Mouse (Mus musculus): ENCODE results near the gene 2010111I01Rik. TPM values are rescaled to one million over a fixed set of nuclear protein-coding genes. Genes with fewer than 3 reads are reported as not detected.
A peak's percentile ranks its signal among the peaks of the same experiment; 100 is the strongest.

2010111I01Rik gene
- total and polyA plus RNA-seq, 2 experiments from 2014 or later, result 16.2 to 30.3 TPM

GRCm38 (mm10) chr13:63276389-63276788 is 311.7 kb downstream of the 2010111I01Rik start:
- WGBS, result 95% methylated on average over 4 of the region's 4 CpGs
- Histone ChIP-seq H3K27ac (ENCODE audit: low read depth, low read length) (no peak overlapping the region), H3K9me3 (ENCODE audit: low read length) (no peaks in the 10 kb centered on the region), H3K4me1 (ENCODE audit: insufficient read depth, low read length) (peaks cover 5% of the 10 kb centered on the region), H3K4me2 (ENCODE audit: low read depth, low read length, poor library complexity, severe bottlenecking) (no peak overlapping the region), H3K4me3 (ENCODE audit: low read depth, low read length) (no peak overlapping the region), H3K36me3 (ENCODE audit: insufficient read depth, low read length) (no peaks in the 10 kb centered on the region), H3K27me3 (ENCODE audit: insufficient read depth, low read length) (no peaks in the 10 kb centered on the region; the same call in 1 of the 2 replicates), H3K9ac (replicated peaks; ENCODE audit: low read length, poor library complexity, severe bottlenecking) (no peak overlapping the region)
- ATAC-seq (ENCODE audit: low FRiP score) (no peak), DNase-seq (ENCODE audit: low spot score) (no peak)
- TF ChIP-seq CTCF (IDR thresholded peaks at IDR 0.05), result no peak

- peaks cover 1% of the 10 kb centered on the region for H3K4me1 ChIP-seq (ENCODE audit: insufficient read depth, low read length)
- no peak for TF ChIP-seq CTCF (IDR thresholded peaks at IDR 0.05)
- H3K9me3 ChIP-seq (ENCODE audit: low read length), result no peaks in the 10 kb centered on the region
- H3K27ac ChIP-seq (ENCODE audit: low read depth, low read length), result no peak overlapping the region
- H3K27me3 ChIP-seq (ENCODE audit: insufficient read depth, low read length), result no peaks in the 10 kb centered on the region
- DNase-seq (ENCODE audit: low spot score) (no peak), ATAC-seq (ENCODE audit: low FRiP score) (no peak)
- H3K9ac ChIP-seq (replicated peaks; ENCODE audit: low read length, poor library complexity, severe bottlenecking), result no peak overlapping the region
- H3K4me3 ChIP-seq (ENCODE audit: low read depth, low read length), result no peak overlapping the region
- no peaks in the 10 kb centered on the region for H3K36me3 ChIP-seq (ENCODE audit: insufficient read depth, low read length)
- H3K4me2 ChIP-seq (ENCODE audit: low read depth, low read length, poor library complexity, severe bottlenecking), result no peak overlapping the region
- 78% methylated on average over 5 of the region's 5 CpGs for WGBS
Observed at GRCm38 (mm10) chr13:63277316-63277715, 312.6 kb downstream of the 2010111I01Rik start.

- H3K27ac ChIP-seq (ENCODE audit: low read depth, low read length), result no peak overlapping the region
- WGBS, result 54% methylated on average over 5 of the region's 5 CpGs
Observed at GRCm38 (mm10) chr13:63278141-63278631, 313.5 kb downstream of the 2010111I01Rik start.

GRCm38 (mm10) chr13:63278796-63279475 is 314.2 kb downstream of the 2010111I01Rik start:
- H3K36me3 ChIP-seq (ENCODE audit: insufficient read depth, low read length), result peaks cover 7% of the 10 kb centered on the region; the same call in 1 of the 2 replicates
- peak overlapping the region; percentile 18; the same call in 1 of the 2 replicates for H3K4me2 ChIP-seq (ENCODE audit: low read depth, low read length, poor library complexity, severe bottlenecking)
- no peak overlapping the region for H3K9ac ChIP-seq (replicated peaks; ENCODE audit: low read length, poor library complexity, severe bottlenecking)
- H3K27ac ChIP-seq (ENCODE audit: low read depth, low read length), result no peak overlapping the region
- peak; percentile 20 for DNase-seq (ENCODE audit: low spot score)
- ATAC-seq (ENCODE audit: low FRiP score), result 0 out of 2 replicates have a peak, but pooled peaks have one; percentile 53
- no peak for TF ChIP-seq CTCF (IDR thresholded peaks at IDR 0.05)
- no peak overlapping the region for H3K4me3 ChIP-seq (ENCODE audit: low read depth, low read length)
- WGBS, result 17% methylated on average over 10 of the region's 10 CpGs
- H3K9me3 ChIP-seq (ENCODE audit: low read length), result no peaks in the 10 kb centered on the region
- H3K27me3 ChIP-seq (ENCODE audit: insufficient read depth, low read length), result no peaks in the 10 kb centered on the region
- H3K4me1 ChIP-seq (ENCODE audit: insufficient read depth, low read length), result no peaks in the 10 kb centered on the region

More at GRCm38 (mm10) chr13:63278141-63278631, 313.5 kb downstream of the 2010111I01Rik start:
- Histone ChIP-seq H3K9ac (replicated peaks; ENCODE audit: low read length, poor library complexity, severe bottlenecking) (no peak overlapping the region), H3K36me3 (ENCODE audit: insufficient read depth, low read length) (peaks cover under 1% of the 10 kb centered on the region; the same call in 1 of the 2 replicates), H3K9me3 (ENCODE audit: low read length) (no peaks in the 10 kb centered on the region), H3K4me1 (ENCODE audit: insufficient read depth, low read length) (no peaks in the 10 kb centered on the region), H3K27me3 (ENCODE audit: insufficient read depth, low read length) (no peaks in the 10 kb centered on the region), H3K4me3 (ENCODE audit: low read depth, low read length) (no peak overlapping the region), H3K4me2 (ENCODE audit: low read depth, low read length, poor library complexity, severe bottlenecking) (no peak overlapping the region)
- no peak for ATAC-seq (ENCODE audit: low FRiP score)
- TF ChIP-seq CTCF (IDR thresholded peaks at IDR 0.05), result no peak
- DNase-seq (ENCODE audit: low spot score), result no peak

- H3K9me3 ChIP-seq (ENCODE audit: low read length), result no peaks in the 10 kb centered on the region
- no peak overlapping the region for H3K27ac ChIP-seq (ENCODE audit: low read depth, low read length)
- DNase-seq (ENCODE audit: low spot score) (no peak), ATAC-seq (ENCODE audit: low FRiP score) (no peak)
- no peak for TF ChIP-seq CTCF (IDR thresholded peaks at IDR 0.05)
- no peak overlapping the region for H3K4me2 ChIP-seq (ENCODE audit: low read depth, low read length, poor library complexity, severe bottlenecking)
- H3K9ac ChIP-seq (replicated peaks; ENCODE audit: low read length, poor library complexity, severe bottlenecking), result no peak overlapping the region
- H3K27me3 ChIP-seq (ENCODE audit: insufficient read depth, low read length), result no peaks in the 10 kb centered on the region
- peaks cover 7% of the 10 kb centered on the region; the same call in 1 of the 2 replicates for H3K36me3 ChIP-seq (ENCODE audit: insufficient read depth, low read length)
- H3K4me1 ChIP-seq (ENCODE audit: insufficient read depth, low read length), result no peaks in the 10 kb centered on the region
- no peak overlapping the region for H3K4me3 ChIP-seq (ENCODE audit: low read depth, low read length)
- 52% methylated on average over 8 of the region's 8 CpGs for WGBS
Observed at GRCm38 (mm10) chr13:63279807-63280206, 315.1 kb downstream of the 2010111I01Rik start.

- ATAC-seq (ENCODE audit: low FRiP score), result no peak
- TF ChIP-seq CTCF (IDR thresholded peaks at IDR 0.05), result no peak
- DNase-seq (ENCODE audit: low spot score), result no peak
- Histone ChIP-seq H3K9me3 (ENCODE audit: low read length) (no peaks in the 10 kb centered on the region), H3K4me2 (ENCODE audit: low read depth, low read length, poor library complexity, severe bottlenecking) (no peak overlapping the region), H3K27me3 (ENCODE audit: insufficient read depth, low read length) (no peaks in the 10 kb centered on the region), H3K9ac (replicated peaks; ENCODE audit: low read length, poor library complexity, severe bottlenecking) (no peak overlapping the region), H3K27ac (ENCODE audit: low read depth, low read length) (no peak overlapping the region), H3K4me1 (ENCODE audit: insufficient read depth, low read length) (no peaks in the 10 kb centered on the region), H3K4me3 (ENCODE audit: low read depth, low read length) (no peak overlapping the region), H3K36me3 (ENCODE audit: insufficient read depth, low read length) (peaks cover 11% of the 10 kb centered on the region)
- 62% methylated on average over 3 of the region's 3 CpGs for WGBS
Observed at GRCm38 (mm10) chr13:63280344-63280743, 315.7 kb downstream of the 2010111I01Rik start.

Data from midbrain, postnatal 0 days (tissue).